Mouse (Mus musculus) cerebellum, adult 2 months (tissue): ENCODE data around the gene Pfkp.

Source experiments
- CTCF ChIP-seq: fragments of 200-500 bp; IDR thresholded peaks from 2 replicates; pipeline ENCODE4 v1.5.1; 2011; ENCODE audit warnings: low read depth, mild to moderate bottlenecking, control low read depth, low read length, moderate library complexity, borderline replicate concordance; ENCODE audit not compliant: insufficient read depth
- POLR2A ChIP-seq: fragments of 200-500 bp; IDR thresholded peaks from 2 replicates; pipeline ENCODE4 v1.6.1; 2011; ENCODE audit warnings: low read length, control low read depth, borderline replicate concordance; ENCODE audit not compliant: insufficient read depth

DNA sequence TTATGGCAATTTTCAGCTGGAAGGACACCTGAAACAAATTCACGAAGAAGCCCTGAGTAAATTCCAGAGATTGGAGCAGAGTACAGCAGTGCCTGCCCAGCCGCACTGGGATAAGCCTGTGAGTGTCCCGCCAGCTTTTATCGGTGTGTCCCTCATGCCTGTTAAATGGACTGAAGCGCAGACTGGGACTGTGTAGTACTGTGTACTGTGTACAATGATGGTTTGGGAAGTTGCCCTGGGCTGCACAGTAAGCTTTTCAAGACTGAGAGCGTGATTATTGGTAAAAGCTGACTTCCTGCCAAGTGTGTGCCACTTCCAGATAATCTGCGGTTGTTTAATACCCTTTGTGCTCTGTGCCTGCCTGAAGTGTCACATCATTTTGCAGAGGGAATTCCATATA, 90.8 kb downstream of the Pfkp start:
- no peak for TF ChIP-seq CTCF
- no peak for TF ChIP-seq POLR2A
